Comparison of ENCODE assay signal across 8 mouse cellular contexts in the genomic region with DNA sequence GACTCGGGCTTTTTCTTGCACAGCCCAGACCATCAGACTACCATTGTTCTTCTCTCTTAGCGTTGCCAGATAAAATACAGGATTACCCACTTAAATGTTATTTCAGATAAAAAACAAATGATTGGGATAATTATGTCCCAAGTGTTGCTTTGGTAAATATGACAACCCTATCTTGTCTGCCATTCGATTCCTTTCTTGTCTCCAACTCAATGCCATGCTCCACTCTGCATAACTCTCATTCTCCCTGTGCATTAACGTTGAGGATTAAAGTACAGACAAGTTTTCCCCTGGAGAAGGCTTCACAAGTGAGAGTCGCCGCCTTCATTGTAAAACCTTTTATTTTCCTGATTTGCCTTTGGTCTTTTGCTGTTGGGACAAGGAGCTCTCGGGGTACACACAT. TPM values are rescaled to one million over a fixed set of nuclear protein-coding genes. Genes with fewer than 3 reads are reported as not detected.
DNase-seq lines count a peak whose midpoint lies in the region; ATAC-seq lines count a peak whose summit lies in the region.

No protein-coding gene starts in this region.

- H3K9ac ChIP-seq in heart, embryonic 16.5 days (ENCODE audit: low read length) = peak overlapping the region; percentile 34; the same call in 1 of the 2 replicates

- 0 out of 2 replicates have a peak, but pooled peaks have one; percentile 8 for ATAC-seq in heart, embryonic 16.5 days (replicated peaks; ENCODE audit: extremely low read depth, insufficient read depth, low FRiP score)
- peak; percentile 3; the same call in 1 of the 2 replicates for ATAC-seq in megakaryocyte-erythroid progenitor cell, adult 5-6 weeks (replicated peaks; ENCODE audit: low FRiP score, low TSS enrichment, poor library complexity, severe bottlenecking)

- peak overlapping the region; percentile 64 for H3K4me3 ChIP-seq in heart, embryonic 16.5 days (ENCODE audit: low read length)
- H3K4me3 ChIP-seq in hindbrain, embryonic 10.5 days = peak overlapping the region; percentile 63

- no peaks in the 10 kb centered on the region for H3K27me3 ChIP-seq in heart, embryonic 16.5 days (ENCODE audit: control insufficient read depth, insufficient read depth, low read length)
- peaks cover 58% of the 10 kb centered on the region for H3K27me3 ChIP-seq in hindbrain, embryonic 10.5 days (ENCODE audit: insufficient read depth, poor library complexity, severe bottlenecking)

- no peaks in the 10 kb centered on the region for H3K4me1 ChIP-seq in heart, embryonic 16.5 days (ENCODE audit: control insufficient read depth, insufficient read depth, low read length)
- H3K4me1 ChIP-seq in hindbrain, embryonic 10.5 days (replicated peaks) = no peaks in the 10 kb centered on the region

- peak overlapping the region; percentile 95 for H3K27ac ChIP-seq in heart, embryonic 16.5 days (ENCODE audit: low read length)
- H3K27ac ChIP-seq in hindbrain, embryonic 10.5 days = peak overlapping the region; percentile 94

- 35% methylated on average over 7 of the region's 7 CpGs for WGBS in heart, embryonic 16.5 days
- WGBS in hindbrain, embryonic 10.5 days = 48% methylated on average over 7 of the region's 7 CpGs

- H3K4me2 ChIP-seq in heart, embryonic 16.5 days (ENCODE audit: low read depth, low read length) = peak overlapping the region; percentile 62

- no peaks in the 10 kb centered on the region for H3K9me3 ChIP-seq in heart, embryonic 16.5 days (replicated peaks; ENCODE audit: control insufficient read depth, low read length)
- no peaks in the 10 kb centered on the region for H3K9me3 ChIP-seq in hindbrain, embryonic 10.5 days

- no peaks in the 10 kb centered on the region for H3K36me3 ChIP-seq in heart, embryonic 16.5 days (ENCODE audit: control insufficient read depth, insufficient read depth)
- no peaks in the 10 kb centered on the region for H3K36me3 ChIP-seq in hindbrain, embryonic 10.5 days

- no peak for DNase-seq in heart, adult 9 months (ENCODE audit: low spot score in 2 of 2)
- DNase-seq in MN1 (ENCODE audit: low spot score) = peak; percentile 6
- DNase-seq in hindbrain, embryonic 10.5 days (ENCODE audit: low spot score) = peak; percentile 2
- no peak for DNase-seq in ovary, postnatal 10 days (ENCODE audit: low spot score)
- no peak for DNase-seq in spleen, postnatal 14 days (ENCODE audit: low spot score in 2 of 2)
- no peak for DNase-seq in adrenal gland, postnatal 36 days

RNA-seq across cellular contexts. Expression of gene Abcb7, which starts 0.3 kb away (rescaled TPM):
- 8.0 and 9.0 TPM in 2 replicates for polyA plus RNA-seq in heart, embryonic 16.5 days (2015; fragmentation: Nextera tagmentation; extraction: Ambion mirVana)
- 6.8 and 10.3 TPM in 2 replicates for polyA plus RNA-seq in hindbrain, embryonic 10.5 days (2016; fragmentation: Nextera tagmentation; extraction: Ambion mirVana)
- 44.0 and 48.6 TPM in 2 replicates for total RNA-seq in megakaryocyte-erythroid progenitor cell, adult 5-6 weeks (2014; fragmentation: Nextera tagmentation)
- 82.8 and 93.2 TPM in 2 replicates for total RNA-seq in megakaryocyte-erythroid progenitor cell, adult 5-6 weeks (2017)
- total RNA-seq in adrenal gland, postnatal 36 days (2021) = 10 to 100 TPM; 28.6 to 33.5 TPM

Comparison
In these comparisons a context has a peak if more than half of its experiments do, and no peak if none do; other contexts are left out.
1. DNase-seq: peak in MN1 (single experiment) and hindbrain, embryonic 10.5 days (single experiment); none in heart, adult 9 months (0 of 2), ovary, postnatal 10 days (single experiment), spleen, postnatal 14 days (0 of 2) and adrenal gland, postnatal 36 days (0 of 2).